Mouse (Mus musculus) embryonic fibroblast, embryonic 13.5 days (primary cell): ENCODE data around the gene Olfr313. TPM values are rescaled to one million over a fixed set of nuclear protein-coding genes. Genes with fewer than 3 reads are reported as not detected.
A peak's percentile ranks its signal among the peaks of the same experiment; 100 is the strongest.
"Not testable (repeated sequence)": the region's sequence is repeated elsewhere in the genome, so short reads cannot be mapped to it uniquely, and the experiment has no call there.

Source experiments
- H3K27ac ChIP-seq: 2 replicates; pipeline ENCODE4 v1.5.1; 2012; ENCODE audit warnings: low read length, control low read depth, inconsistent platforms; ENCODE audit not compliant: insufficient read depth
- H3K4me1 ChIP-seq: 2 replicates; pipeline ENCODE4 v1.6.1; 2011; ENCODE audit warnings: low read length; ENCODE audit not compliant: control insufficient read depth, insufficient read depth
- H3K4me3 ChIP-seq: 2 replicates; pipeline ENCODE4 v1.5.1; 2011; ENCODE audit warnings: mild to moderate bottlenecking, control low read depth, low read length; ENCODE audit not compliant: insufficient read depth
- CTCF ChIP-seq: IDR thresholded peaks from 2 replicates; pipeline ENCODE4 v1.5.1; 2011; ENCODE audit warnings: mild to moderate bottlenecking, control low read depth, low read length, moderate library complexity, borderline replicate concordance; ENCODE audit not compliant: insufficient read depth
- POLR2A ChIP-seq: IDR thresholded peaks from 2 replicates; pipeline ENCODE4 v1.6.1; 2011; ENCODE audit warnings: low read depth, mild to moderate bottlenecking, control low read depth, low read length, moderate library complexity
- polyA plus RNA-seq: library from polyadenylated mRNA; stranded (reverse); fragments of >200 nt; gene quantifications from 2 replicates; pipeline ENCODE4 v1.2.4, GENCODE M21; 2011; ENCODE audit warnings: low read depth; ENCODE audit not compliant: missing spikeins, insufficient read length

The Olfr313 gene
- polyA plus RNA-seq, 1 experiment = not detected

DNA sequence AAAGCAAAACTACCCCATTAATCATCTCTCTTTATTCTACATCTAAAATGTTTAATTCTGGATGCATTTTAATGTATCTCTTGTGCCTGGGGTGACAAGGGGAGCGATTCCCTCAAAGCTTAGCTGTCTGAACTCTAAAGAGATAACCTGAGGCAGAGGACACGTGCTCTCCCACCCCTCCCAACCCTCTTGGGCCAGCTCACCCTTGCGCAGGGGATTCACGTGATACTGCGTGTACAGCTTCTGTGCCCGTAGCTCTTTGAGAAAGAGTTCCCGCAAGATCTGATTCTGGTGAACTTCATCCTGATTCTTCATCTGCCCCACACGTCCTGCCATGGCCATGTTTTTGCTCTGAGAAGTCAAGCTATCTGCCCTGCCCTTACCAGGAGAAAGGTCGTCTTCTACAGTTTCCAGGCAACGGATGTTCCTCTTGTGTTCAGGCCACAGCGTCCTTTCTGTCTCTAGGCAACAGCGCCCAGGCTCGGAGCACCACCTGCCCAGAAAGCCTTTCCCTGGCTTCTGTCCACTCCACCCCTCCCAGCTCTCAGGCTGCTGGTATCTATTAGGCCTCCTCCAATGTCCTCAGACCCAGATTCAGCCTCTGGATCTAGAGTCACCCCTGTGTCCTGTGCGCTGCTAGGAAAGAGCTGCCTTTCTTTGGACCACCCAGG lies 13.1 kb upstream of the Olfr313 start, which contains the start of gene Fam183b:
Gene Fam183b (minus strand): TSS at position 403 of the 671 bp plus-strand sequence.
- no peak for TF ChIP-seq CTCF
- TF ChIP-seq POLR2A = no peak
- Histone ChIP-seq H3K4me3 (no peak within 1 kb of the TSS), H3K4me1 (no peaks in the 10 kb centered on the region), H3K27ac (no peak within 1 kb of the TSS)

- TF ChIP-seq CTCF (no peak), POLR2A (no peak)
- Histone ChIP-seq H3K27ac (no peak overlapping the region), H3K4me1 (no peaks in the 10 kb centered on the region), H3K4me3 (no peak overlapping the region)
Measured at GRCm38 (mm10) chr11:58803871-58804270, 10.9 kb upstream of the Olfr313 start.

GRCm38 (mm10) chr11:58804393-58804792 lies 10.4 kb upstream of the Olfr313 start:
- H3K4me1 ChIP-seq = no peaks in the 10 kb centered on the region
- H3K4me3 ChIP-seq = no peak overlapping the region
- no peak overlapping the region for H3K27ac ChIP-seq
- no peak for TF ChIP-seq CTCF
- no peak for TF ChIP-seq POLR2A

- H3K27ac ChIP-seq = no peak overlapping the region
- no peak overlapping the region for H3K4me3 ChIP-seq
- no peak for TF ChIP-seq POLR2A
- TF ChIP-seq CTCF = no peak
- H3K4me1 ChIP-seq = no peaks in the 10 kb centered on the region
Measured at GRCm38 (mm10) chr11:58812001-58812400, 2.8 kb upstream of the Olfr313 start.

GRCm38 (mm10) chr11:58815676-58816075 lies 876 bp downstream of the Olfr313 start:
- Histone ChIP-seq H3K4me3 (no peak overlapping the region), H3K27ac (no peak overlapping the region), H3K4me1 (no peaks in the 10 kb centered on the region)
- TF ChIP-seq CTCF (no peak), POLR2A (no peak)

DNA sequence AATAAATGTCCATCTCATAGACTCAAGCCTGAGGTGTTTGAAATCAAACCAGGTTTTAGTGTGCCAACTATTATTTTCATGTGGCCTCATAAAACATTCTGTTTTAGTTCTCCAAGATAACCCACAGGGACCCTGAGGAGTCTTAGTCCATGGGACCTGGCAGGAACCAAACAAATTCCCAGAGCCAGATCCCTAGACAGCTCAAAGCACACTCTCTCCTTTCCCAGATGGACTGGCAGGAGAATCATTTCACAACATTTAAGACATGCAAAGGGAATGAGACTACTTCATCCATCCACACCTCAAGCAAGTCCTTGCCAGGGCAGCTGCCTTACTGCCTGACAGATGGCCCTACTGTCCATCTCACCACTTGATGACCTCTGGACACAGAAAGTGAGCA lies 14.1 kb downstream of the Olfr313 start, which contains the start of gene Olfr312:
Gene Olfr312 (plus strand): TSS at position 301 of the 400 bp plus-strand sequence.
- H3K4me3 ChIP-seq, H3K4me1 ChIP-seq, H3K27ac ChIP-seq: not testable (repeated sequence)

DNA sequence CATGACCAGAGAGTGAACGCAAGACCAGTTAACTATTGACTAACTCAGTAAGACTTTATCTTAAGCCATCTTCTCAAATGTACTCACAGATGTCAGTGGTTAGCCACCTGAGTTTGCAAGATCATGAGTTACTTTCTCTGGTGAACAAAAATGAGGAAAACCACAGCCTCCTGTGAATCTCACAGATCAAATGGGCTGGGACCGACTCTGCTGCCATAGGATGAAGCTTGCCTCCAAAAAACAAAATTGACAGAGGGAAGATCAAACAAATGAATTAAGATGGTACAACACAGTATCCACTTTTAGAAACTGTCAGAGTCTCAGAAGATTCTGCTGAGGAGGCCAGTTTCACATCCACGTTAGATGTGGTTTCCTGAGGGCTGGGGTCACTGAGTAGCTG lies 15.0 kb downstream of the Olfr313 start:
- Histone ChIP-seq H3K27ac (no peak overlapping the region), H3K4me3 (no peak overlapping the region), H3K4me1 (no peaks in the 10 kb centered on the region)
- TF ChIP-seq POLR2A = no peak

DNA sequence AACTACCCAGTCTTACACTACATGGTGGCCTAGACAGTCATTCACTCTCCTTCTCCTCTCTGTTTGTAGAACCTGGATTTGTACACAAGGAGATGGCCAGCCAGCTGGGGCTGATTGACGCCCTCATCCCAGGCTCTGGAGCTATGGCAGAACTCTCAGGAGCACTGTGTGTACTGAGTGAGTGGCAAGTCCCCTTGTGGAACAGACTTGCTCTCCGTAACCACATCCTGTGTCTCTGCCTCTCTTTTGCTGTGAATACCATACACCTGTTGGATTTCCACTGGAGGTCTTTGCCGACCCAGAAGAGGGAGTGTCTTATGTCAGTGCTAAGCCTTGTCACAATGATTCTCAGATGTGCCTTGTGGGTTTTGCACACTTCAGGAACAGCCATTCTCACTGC lies 17.7 kb downstream of the Olfr313 start:
- H3K4me1 ChIP-seq, H3K4me3 ChIP-seq, H3K27ac ChIP-seq: not testable (repeated sequence)

- not testable (repeated sequence) for H3K4me3 ChIP-seq, H3K4me1 ChIP-seq, H3K27ac ChIP-seq
Measured at GRCm38 (mm10) chr11:58838951-58839350, 24.2 kb downstream of the Olfr313 start, which contains the start of gene Olfr311. Gene Olfr311 (plus strand): TSS chr11:58839251.

- TF ChIP-seq CTCF (no peak), POLR2A (peak; percentile 87)
- Histone ChIP-seq H3K27ac (no peak within 1 kb of the TSS), H3K4me3 (peak within 1 kb of the TSS; percentile 93), H3K4me1 (peaks cover 5% of the 10 kb centered on the region)
Measured at GRCm38 (mm10) chr11:58846919-58847461, 32.2 kb downstream of the Olfr313 start, which contains the start of gene Gm12258. Gene Gm12258 (plus strand): TSS chr11:58847158.

- Histone ChIP-seq H3K27ac (no peak overlapping the region), H3K4me1 (peaks cover 5% of the 10 kb centered on the region), H3K4me3 (peak overlapping the region; percentile 93)
- no peak for TF ChIP-seq CTCF
- TF ChIP-seq POLR2A = no peak
Measured at GRCm38 (mm10) chr11:58847636-58848035, 32.8 kb downstream of the Olfr313 start.
